ENCODE assay signal across 49 mouse cellular contexts in genomic region chrX:144421091-144421490, GRCm38 (mm10). TPM values are rescaled to one million over a fixed set of nuclear protein-coding genes. Genes with fewer than 3 reads are reported as not detected.
"Had no signal": no experiment of that assay in that cellular context is flagged by ENCODE, and none has a peak within 500 bp of the region (broad histone marks: within the 10 kb centered on the region; RNA-seq: fewer than 3 reads in every experiment).

No protein-coding gene starts in this region.

- H3K9ac ChIP-seq: heart, embryonic 12.5 days; heart, embryonic 13.5 days; heart, embryonic 15.5 days; hindbrain, embryonic 12.5 days; hindbrain, embryonic 13.5 days; hindbrain, embryonic 14.5 days; hindbrain, embryonic 15.5 days; intestine, embryonic 15.5 days; kidney, embryonic 15.5 days had no signal

- H3K4me1 ChIP-seq: heart, embryonic 12.5 days; heart, embryonic 13.5 days; heart, embryonic 15.5 days; hindbrain, embryonic 10.5 days; hindbrain, embryonic 12.5 days; hindbrain, embryonic 13.5 days; hindbrain, embryonic 15.5 days; intestine, embryonic 15.5 days; kidney, embryonic 15.5 days had no signal

- H3K4me2 ChIP-seq: heart, embryonic 12.5 days; heart, embryonic 13.5 days; heart, embryonic 15.5 days; hindbrain, embryonic 12.5 days; hindbrain, embryonic 13.5 days; hindbrain, embryonic 14.5 days; hindbrain, embryonic 15.5 days; intestine, embryonic 15.5 days; kidney, embryonic 15.5 days had no signal

- H3K9me3 ChIP-seq: heart, embryonic 12.5 days; heart, embryonic 13.5 days; heart, embryonic 15.5 days; hindbrain, embryonic 10.5 days; hindbrain, embryonic 12.5 days; hindbrain, embryonic 13.5 days; hindbrain, embryonic 15.5 days; intestine, embryonic 15.5 days; kidney, embryonic 15.5 days had no signal

- H3K27me3 ChIP-seq: heart, embryonic 12.5 days; heart, embryonic 13.5 days; heart, embryonic 15.5 days; hindbrain, embryonic 12.5 days; hindbrain, embryonic 13.5 days; hindbrain, embryonic 15.5 days; intestine, embryonic 15.5 days had no signal

- DNase-seq: heart, postnatal 10 days; heart, postnatal 14 days; heart, postnatal 36 days; heart, postnatal 4 days; kidney, adult 11 months; kidney, adult 18-20 months; kidney, adult 2 months; kidney, adult 8-10 months; kidney, adult 9 months; kidney, postnatal 10 days; kidney, postnatal 25 days; kidney, postnatal 36 days; kidney, postnatal 4 days; layer of hippocampus, adult 9-11 months; layer of hippocampus, postnatal 36 days had no signal

- H3K27ac ChIP-seq: heart, embryonic 13.5 days; heart, embryonic 15.5 days; hindbrain, embryonic 10.5 days; hindbrain, embryonic 12.5 days; hindbrain, embryonic 13.5 days; hindbrain, embryonic 14.5 days; hindbrain, embryonic 15.5 days; hindbrain, postnatal 0 days; intestine, embryonic 15.5 days; kidney, embryonic 15.5 days; kidney, postnatal 0 days; layer of hippocampus, adult 2 months; left cerebral cortex, adult 2 months had no signal

- H3K36me3 ChIP-seq: heart, embryonic 12.5 days; heart, embryonic 13.5 days; heart, embryonic 15.5 days; hindbrain, embryonic 10.5 days; hindbrain, embryonic 12.5 days; hindbrain, embryonic 13.5 days; hindbrain, embryonic 15.5 days; intestine, embryonic 15.5 days; kidney, embryonic 15.5 days had no signal

- H3K4me3 ChIP-seq: heart, embryonic 12.5 days; heart, embryonic 13.5 days; heart, embryonic 15.5 days; hindbrain, embryonic 10.5 days; hindbrain, embryonic 12.5 days; hindbrain, embryonic 13.5 days; hindbrain, embryonic 15.5 days; intestine, embryonic 15.5 days; kidney, embryonic 15.5 days; layer of hippocampus, adult 2 months; left cerebral cortex, adult 2 months had no signal

- ATAC-seq: hindbrain, embryonic 16.5 days; hindbrain, postnatal 0 days; inflammation-experienced regulatory T-cells, adult 6 months; intestine, embryonic 15.5 days; intestine, embryonic 16.5 days; intestine, postnatal 0 days had no signal

RNA-seq across cellular contexts. Expression of gene Trpc5os, which starts 35.3 kb away (rescaled TPM):
- total RNA-seq: heart, postnatal 10 days; heart, postnatal 14 days; heart, postnatal 25 days; heart, postnatal 36 days; hematopoietic stem cell, adult 5-6 weeks; hindbrain, postnatal 0 days; layer of hippocampus, adult 18-20 months; layer of hippocampus, adult 2 months; layer of hippocampus, adult 8-10 months; layer of hippocampus, postnatal 10 days; layer of hippocampus, postnatal 14 days; layer of hippocampus, postnatal 25 days; layer of hippocampus, postnatal 36 days; left cerebral cortex, adult 18-20 months; left cerebral cortex, adult 2 months; left cerebral cortex, adult 8-10 months had no signal
- polyA plus RNA-seq: heart, embryonic 13.5 days; heart, embryonic 14.5 days; heart, embryonic 15.5 days; heart, embryonic 16.5 days; hindbrain, embryonic 11.5 days; hindbrain, embryonic 12.5 days; hindbrain, embryonic 13.5 days; inflammation-experienced regulatory T-cells, adult 6 months; intestine, embryonic 14.5 days; intestine, embryonic 15.5 days; intestine, postnatal 0 days; kidney, adult 2 months; kidney, embryonic 14.5 days; kidney, embryonic 15.5 days; kidney, embryonic 16.5 days; kidney, postnatal 0 days; large intestine, adult 2 months had no signal
